Mouse (Mus musculus): ENCODE results near the gene Vmn1r135. TPM values are rescaled to one million over a fixed set of nuclear protein-coding genes. Genes with fewer than 3 reads are reported as not detected.
"Not testable (repeated sequence)": the region's sequence is repeated elsewhere in the genome, so short reads cannot be mapped to it uniquely, and the experiment has no call there.

Gene Vmn1r135
- total RNA-seq (2021) = not detected

DNA sequence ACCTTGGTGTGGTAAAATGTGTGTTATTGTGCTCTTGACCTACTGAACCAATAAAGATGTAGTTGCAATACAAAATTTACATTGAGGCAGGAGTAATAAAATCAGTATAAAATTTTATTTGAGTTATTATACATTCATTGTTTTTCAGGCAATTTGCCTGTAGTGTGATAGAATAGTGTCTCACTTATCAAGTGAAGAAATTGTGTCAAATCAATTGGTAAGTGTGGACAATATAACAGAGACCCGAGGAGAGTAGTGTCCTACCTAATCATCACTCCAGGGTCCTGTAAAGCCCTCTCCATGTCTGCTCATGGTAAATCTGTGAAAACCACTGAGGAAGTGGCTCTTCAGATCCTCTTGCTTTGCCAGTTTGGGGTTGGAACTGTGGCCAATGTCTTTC lies at the start of gene Vmn1r135:
Gene Vmn1r135, plus strand, starts transcription at position 301 of the 400 bp plus-strand sequence.
- not testable (repeated sequence) for DNase-seq (ENCODE audit: extremely low spot score in 1 of 2, low spot score in 1 of 2)

DNA sequence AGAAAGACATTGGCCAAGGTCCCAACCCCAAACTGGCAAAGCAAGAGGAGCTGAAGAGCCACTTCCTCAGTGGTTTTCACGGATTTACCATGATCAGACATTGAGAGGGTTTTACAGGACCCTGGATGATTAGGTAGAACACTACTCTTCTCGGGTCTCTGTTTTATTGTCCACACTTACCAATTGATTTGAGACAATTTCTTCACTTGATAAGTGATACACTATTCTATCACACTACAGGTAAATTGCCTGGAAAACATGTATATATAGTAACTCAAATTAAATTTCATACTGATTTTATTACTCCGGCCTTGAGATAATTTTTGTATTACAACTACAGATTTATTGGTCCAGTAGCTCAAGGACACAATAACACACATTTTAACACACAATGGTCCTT lies 35.5 kb upstream of the Vmn1r135 start, which contains the start of gene Gm4177:
Gene Gm4177, minus strand, starts transcription at position 101 of the 400 bp plus-strand sequence.
- DNase-seq (ENCODE audit: extremely low spot score in 1 of 2, low spot score in 1 of 2) = not testable (repeated sequence)

DNA sequence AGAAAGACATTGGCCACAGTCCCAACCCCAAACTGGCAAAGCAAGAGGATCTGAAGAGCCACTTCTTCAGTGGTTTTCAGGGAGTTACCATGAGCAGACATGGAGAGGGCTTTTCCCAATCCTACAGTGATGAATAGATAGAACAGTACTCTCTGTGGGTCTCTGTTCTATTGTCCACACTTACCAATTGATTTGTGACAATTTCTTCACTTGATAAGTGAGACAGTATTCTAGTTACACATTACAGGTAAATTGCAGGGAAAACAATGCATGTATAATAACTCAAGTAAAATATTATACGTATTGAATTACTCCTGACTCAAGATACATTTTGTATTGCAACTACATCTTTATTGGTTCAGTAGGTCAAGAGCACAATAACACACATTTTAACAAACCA lies 12.0 kb downstream of the Vmn1r135 start, which contains the start of gene Gm5725:
Gene Gm5725, minus strand, starts transcription at position 101 of the 400 bp plus-strand sequence.
- not testable (repeated sequence) for DNase-seq (ENCODE audit: extremely low spot score in 1 of 2, low spot score in 1 of 2)

Other genes starting within 250 kb of the Vmn1r135 start
- not detected for gene Vmn1r132, start 218.3 kb upstream of the Vmn1r135 start, total RNA-seq (2021)
- not detected for gene Gm4175, start 70.9 kb upstream of the Vmn1r135 start, total RNA-seq (2021)
- gene Gm4177, start 35.6 kb upstream of the Vmn1r135 start, total RNA-seq (2021) = not detected
- not detected for gene Gm5725, start 11.9 kb downstream of the Vmn1r135 start, total RNA-seq (2021)
- not detected for gene Gm5891, start 88.9 kb downstream of the Vmn1r135 start, total RNA-seq (2021)
- gene Vmn1r137, start 162.2 kb downstream of the Vmn1r135 start, total RNA-seq (2021) = not detected
- not detected for gene Vmn1r138, start 196.5 kb downstream of the Vmn1r135 start, total RNA-seq (2021)
- not detected for gene Gm6176, start 224.0 kb downstream of the Vmn1r135 start, total RNA-seq (2021)
- gene Vmn1r139, start 236.7 kb downstream of the Vmn1r135 start, total RNA-seq (2021) = not detected

Data from layer of hippocampus, postnatal 25 days (tissue).